Mouse (Mus musculus) urinary bladder, postnatal 14 days (tissue): Measurements from ENCODE around the gene Fndc7.

Experiments used
- DNase-seq: peaks from one replicate; pipeline ENCODE4 v3.0.0; 2021; ENCODE audit warnings: low spot score

Gene Fndc7

DNA sequence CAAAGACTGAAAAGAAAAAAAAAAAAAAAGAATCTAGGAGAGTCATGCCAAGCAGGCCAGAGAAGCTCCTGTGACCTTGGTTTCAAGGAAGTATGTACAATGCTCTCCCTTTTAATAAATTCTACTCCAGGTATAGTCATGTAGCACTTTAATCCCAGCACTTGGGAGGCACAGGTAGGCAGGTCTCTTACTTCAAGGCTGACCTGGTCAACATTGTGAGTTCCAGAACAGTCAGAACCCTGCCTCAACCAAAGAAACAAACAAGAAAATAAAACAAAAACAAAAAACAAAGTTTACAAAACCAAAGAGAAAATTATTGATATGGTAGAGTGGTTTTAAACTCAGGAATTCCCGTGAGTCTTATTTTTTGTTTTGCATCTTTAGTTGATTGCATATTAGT, at the start of gene Fndc7:
Fndc7 (minus strand) TSS at position 101 of the 400 bp plus-strand sequence.
- no peak for DNase-seq

DNA sequence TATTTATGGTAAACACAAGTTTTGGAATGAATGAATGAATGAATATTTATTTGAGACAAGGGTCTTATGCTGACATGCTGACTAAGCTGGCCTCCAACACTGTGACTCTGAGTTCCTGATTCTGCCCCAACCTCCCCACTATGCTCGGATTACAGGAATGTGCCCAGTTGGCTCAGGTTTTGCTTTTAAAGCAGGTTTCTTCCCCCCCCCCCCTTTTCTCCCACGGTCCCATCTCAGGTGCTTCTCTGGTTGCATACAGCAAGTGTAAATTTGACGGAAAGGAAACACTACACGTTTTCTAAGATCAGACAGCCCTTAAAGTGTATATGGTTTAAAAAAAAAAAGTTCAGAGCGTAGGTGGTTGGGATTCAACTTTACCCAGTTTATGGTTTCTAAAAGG, 49.8 kb upstream of the Fndc7 start, which contains the start of gene Henmt1:
Henmt1 (plus strand) TSS at position 301 of the 400 bp plus-strand sequence.
- DNase-seq, result no peak

DNA sequence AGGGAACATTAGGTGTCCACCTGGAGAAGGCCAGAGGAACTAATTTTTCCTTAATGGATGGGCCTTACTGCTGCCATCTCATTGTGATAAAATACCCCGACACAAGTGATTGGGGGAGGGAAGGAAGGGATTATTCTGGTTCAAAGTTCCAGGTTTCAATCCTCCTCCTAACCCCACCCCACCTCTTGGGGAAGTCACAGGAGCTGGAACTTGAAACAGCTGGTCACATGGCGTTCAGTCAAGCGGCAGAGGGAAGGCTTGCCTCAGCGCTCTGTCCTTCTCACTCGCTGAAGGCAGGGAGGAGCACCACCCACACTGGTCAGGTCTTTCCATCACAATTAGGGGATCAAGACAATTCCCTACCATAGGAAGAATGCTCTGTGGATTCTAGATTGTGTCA, 48.9 kb upstream of the Fndc7 start:
- no peak for DNase-seq

DNA sequence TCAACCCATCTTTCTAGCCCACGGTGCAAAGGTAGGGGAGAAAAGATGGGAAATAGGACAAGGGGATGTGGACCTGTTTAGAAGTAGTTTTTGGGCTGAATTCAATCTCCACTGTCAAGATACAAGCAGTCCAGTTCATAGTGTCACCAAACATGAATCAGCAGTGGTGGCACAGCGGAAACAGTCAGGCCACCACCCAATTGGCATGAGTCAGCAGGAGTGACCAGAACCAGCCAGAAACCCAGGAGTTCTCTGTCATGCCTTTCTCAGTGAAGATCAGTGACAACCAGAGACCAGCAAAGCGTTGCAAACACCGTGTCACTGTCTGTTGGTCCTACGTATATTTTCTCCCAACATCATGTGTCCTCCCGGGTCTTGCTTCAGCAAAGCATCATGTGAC, 43.7 kb upstream of the Fndc7 start:
- no peak for DNase-seq

DNA sequence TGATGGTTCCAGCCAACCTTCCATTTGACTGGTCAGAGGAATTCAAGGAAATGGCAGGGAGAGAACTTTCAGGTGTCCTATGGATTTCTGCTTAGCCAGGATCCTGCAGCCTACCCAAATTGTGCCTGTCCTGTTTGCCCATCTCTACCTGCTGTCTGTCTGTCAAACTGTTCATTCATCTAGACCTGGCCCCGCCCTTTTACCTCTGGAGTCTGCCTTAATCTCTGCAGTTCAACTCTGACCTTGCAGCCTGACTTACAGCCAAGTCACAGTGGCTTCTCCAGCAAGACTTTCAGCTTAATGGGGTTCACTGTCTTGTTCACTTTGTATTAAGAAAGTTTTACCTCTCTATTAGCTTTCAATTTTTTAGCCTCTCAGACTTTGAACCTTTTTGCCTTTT, 36.5 kb upstream of the Fndc7 start:
- DNase-seq, result no peak

DNA sequence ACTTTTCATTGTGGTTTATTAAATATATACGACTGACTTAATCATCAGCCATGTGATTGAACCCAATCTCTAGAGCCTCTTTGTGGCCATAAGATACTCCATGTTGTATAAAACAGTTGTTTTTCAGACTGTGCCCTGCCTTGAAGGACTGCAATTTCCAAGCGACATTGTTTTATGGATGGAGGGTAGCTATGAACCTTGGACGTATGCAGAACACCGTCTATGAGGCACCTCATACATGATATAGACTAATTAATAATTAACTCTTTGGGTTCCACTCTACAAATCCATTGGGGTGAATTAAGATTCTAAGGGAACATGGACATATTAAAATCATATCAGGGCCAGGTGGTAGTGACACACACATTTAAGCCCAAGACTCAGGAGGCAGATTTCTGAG, 35.9 kb upstream of the Fndc7 start:
- no peak for DNase-seq

DNA sequence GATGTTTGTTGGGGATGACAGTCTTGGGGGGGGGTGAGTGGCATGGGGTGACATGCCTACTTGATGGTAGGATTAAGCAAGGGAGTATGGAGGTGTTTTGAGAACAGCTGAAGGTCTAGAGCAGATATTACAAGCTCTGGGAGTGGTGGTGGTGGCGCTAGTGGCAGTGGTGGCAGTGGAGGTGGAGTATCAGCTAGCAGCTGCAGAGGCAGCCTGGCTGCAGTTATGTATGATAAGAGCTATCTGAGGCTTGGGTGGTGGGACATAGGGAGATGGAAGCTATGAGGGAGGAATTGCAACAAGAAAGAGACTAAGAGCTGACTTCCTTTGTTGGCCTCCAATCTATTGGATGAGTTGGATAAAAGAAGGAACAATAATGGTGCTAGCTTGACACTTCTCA, 32.0 kb upstream of the Fndc7 start:
- DNase-seq, result no peak

DNA sequence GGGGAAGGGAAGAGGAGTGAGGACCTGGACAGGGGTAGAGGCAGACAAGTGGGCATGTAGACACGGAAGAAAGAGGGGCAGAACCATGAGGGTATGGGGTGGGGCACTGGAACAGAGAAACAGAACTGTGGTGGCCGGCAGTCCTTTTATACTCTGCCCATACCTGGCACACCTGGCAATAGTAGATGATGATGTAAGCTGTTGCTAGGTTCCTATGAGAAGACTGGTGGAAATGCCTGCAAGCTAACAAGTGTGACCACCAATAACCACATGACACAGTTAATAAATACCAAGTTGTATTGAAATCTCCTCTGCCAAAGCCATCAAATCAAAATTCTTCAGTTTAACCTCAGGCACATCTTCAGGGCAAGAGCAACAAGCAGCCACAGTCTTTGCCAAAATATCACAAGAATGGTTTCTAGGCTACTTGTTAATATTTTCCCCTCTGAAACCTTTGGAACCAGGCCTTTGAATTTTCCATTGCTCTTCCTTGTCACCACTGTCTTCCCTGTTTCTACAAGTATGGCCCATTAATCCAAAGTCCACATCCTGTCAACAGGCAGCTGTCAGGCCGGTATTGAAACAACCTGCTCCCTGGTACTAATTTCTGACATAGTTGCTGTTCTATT, 30.7 kb upstream of the Fndc7 start:
- DNase-seq, result no peak

DNA sequence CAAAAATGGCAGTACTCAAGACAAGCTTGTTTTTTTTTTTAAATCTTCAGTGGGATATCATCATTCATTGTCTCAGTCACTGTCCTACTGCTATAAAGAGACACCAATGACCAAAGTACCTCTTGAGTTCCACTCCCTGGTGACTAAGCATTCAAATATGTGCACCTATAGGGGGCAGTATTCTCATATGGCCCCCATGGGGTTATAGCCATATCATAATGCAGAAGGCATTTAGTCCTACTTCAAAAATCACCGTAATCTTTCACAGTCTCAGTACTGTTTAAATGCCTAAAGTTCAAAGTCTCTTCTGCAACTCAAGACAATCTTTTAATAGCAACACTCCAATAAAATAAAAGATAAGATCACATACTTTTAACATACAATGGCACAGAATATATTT, 29.0 kb upstream of the Fndc7 start:
- DNase-seq, result no peak

DNA sequence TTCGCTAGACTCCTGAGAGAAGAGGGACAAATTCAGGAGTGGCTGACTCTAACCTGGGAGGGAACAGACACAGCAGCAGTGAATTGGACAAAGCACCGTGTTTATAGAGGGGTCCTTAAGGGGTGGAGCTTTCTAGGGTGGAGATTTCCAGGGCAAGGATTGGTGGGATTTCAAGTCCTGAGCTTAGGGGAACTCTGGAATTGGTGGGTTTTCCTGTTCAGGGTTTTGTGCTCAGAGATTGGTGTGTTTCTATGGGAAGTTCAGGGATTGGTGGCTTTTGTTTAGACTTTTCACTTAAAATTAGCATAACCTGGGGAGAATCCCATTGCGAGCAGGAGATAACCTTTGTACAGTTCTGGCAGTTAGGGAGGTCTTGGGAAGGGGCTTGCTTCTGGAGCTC, 28.2 kb upstream of the Fndc7 start:
- DNase-seq, result no peak

DNA sequence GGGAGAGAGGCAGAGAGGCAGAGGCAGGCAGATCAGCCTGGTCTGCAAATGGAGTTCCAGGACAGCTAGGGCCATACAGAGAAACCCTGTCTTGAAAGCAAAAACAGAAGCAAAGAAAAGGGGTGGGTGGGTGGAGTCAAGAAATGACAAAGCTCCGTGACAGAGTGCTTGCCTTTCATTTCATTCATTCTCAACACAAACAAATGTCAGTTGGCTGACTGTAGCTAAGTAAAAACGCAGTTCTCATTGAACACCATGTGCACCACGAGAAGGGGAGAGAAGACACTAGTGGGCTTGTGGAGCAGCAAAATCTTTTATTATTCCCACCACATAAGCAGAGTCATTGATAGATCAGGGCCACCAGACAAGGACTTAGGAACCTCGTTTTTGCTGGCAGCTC, 27.0 kb upstream of the Fndc7 start:
- DNase-seq, result no peak

DNA sequence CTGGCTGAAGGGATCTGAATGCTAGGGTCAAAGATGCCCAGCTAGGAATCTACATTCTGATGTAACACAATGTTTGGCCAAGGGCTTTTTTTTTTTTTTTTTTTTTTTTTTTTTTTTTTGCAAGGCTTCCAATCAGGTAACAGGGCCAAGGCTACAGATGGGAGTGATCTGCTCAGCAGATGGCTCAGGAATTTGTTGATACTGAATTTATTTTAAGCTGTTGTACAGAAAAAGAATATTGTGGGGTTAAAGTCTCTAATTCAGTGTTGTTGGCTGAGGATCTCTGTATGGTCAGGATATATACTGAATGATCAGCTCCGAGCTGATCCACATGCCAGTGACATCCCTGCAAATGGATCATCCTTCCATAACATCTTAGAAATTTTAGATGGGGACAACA, 26.2 kb upstream of the Fndc7 start:
- DNase-seq, result no peak

DNA sequence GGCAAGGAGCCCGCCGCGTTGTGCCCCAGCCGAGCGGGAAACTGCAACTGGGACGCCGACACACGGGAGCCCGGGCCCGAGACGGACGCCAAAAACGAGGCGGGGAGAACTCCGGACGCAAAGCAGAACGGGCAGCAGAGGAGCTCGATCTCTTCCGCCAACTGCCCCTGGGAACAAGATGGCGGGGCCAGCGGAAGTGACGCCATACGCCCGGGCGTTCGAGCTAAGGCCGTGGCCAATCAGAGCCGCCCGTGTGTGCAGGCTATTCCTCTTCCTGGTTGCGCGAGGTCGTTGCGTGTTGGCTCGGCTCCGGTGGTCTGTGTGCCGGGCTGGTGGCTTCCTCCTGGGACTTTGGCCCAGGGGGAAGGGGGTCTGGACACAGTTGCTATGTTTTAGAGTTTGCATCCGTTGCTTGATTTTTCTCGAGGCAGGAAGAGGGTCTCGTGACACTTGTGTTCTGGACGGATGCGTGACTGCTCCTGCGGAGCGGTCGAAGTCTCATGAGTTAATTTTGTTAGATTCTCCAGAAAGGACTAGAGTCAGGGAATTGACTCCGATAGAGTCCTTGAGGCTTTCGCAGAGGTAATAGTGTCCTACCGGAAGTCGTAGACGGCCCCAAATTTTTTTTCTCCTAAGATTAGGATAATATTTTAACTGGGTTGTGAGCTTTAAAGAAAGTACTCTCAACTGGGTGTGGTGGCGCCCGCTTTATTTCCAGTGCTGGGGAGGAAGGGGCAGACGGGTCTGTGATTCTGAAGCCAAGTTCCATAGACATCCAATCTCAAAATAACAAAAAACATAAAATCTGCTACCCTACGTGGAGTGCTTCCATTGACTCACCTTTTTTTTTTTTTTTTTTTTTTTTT, 22.0 kb upstream of the Fndc7 start, which contains the start of gene Prpf38b:
Prpf38b (minus strand) TSS at position 180 of the 866 bp plus-strand sequence.
- peak; percentile 96 for DNase-seq

DNA sequence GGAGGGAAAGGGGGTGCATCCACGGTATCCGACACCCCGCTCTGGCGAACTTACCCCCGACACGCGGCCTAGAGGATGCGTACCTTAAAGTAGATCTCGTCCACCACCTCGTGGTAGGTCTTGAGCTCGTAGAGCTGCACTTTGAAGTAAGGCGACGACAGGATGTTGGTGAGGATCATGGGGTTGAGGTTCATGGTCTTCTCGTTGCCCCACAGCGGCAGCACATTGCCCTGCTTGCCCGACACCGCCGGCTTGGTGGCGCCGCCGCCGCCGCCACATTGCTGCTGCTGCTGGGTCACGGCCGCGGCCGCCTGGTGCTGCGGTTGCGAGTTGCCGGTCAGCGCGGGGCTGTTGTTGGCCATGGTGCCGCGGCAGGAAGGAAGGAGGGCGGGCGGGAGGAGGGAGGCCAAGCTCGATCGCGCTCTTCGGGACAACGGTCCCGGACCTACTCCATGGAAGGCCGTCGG, 21.3 kb upstream of the Fndc7 start:
- peak; percentile 65 for DNase-seq

DNA sequence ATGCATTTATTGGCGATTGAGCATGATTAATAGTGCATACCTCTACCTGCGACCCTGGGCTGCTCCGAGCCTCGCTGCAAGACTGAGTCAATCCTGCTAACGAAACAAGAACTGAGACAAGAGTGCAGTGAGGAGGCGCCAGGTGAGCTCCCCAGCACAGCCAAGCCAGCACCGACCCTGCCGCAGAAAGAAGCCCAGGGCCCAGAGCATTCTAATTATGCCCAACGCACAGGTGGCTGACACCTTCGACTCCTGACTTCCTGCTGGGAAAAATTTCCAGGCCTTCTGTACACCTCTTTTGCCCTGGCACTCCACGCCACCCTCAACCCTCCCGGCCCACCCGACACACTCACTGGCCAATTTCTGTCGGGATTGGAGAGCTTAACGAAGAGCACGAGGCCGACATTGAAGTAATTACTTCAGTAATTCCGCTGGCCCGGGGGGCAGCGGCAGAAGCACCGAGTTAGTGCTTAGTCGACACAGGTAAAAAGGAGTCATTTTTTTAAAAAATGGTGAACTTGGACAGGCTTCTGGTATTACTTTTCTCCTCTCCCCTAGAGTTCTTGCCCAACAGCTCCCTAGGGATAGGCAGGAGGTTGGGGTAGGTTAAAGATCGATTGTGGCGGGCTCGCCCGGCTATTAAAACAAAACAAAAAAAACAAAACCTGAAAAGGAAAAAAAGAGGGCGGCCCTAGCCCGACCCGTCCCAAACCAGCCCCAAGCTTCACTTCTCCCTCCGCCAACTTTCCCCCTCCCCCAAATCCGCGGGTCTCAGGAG, 20.7 kb upstream of the Fndc7 start:
- no peak for DNase-seq

DNA sequence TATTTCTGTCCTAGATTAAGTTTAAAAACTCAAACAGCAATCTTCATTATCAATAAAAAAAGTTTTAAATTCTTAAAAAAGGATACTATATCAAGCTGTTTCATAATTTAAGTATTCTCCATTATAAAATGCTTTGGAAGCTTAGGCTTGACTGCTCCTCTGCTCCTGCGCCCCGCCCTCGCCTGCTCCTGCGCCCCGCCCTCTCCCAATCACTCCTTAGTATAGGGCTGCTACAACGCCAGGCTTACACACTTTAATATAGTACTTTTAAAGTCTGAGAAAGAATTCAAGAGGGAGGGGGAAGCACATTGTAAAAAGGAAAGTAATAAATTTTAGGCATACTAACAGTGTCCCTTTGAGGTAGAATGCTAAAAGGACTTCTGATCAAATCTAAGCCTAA, 13.1 kb upstream of the Fndc7 start:
- no peak for DNase-seq

DNA sequence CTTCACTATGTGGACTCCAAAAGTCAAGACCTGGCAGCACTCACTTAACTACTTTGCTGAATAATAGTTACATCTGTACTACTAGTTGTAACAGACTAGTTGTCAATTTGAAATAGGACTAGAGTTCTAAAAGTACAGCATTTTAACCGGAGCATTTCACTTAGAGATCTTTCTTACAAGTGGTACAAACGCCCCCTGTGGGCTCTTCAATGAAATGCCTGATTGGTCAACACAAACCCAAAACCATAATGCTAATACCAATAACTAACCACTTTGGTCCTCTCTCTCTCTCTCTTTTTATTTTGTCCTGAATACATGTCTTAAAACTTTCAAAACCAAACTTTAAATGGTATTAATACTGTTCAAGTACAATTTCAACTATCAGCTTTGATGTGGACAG, 12.2 kb upstream of the Fndc7 start:
- no peak for DNase-seq

DNA sequence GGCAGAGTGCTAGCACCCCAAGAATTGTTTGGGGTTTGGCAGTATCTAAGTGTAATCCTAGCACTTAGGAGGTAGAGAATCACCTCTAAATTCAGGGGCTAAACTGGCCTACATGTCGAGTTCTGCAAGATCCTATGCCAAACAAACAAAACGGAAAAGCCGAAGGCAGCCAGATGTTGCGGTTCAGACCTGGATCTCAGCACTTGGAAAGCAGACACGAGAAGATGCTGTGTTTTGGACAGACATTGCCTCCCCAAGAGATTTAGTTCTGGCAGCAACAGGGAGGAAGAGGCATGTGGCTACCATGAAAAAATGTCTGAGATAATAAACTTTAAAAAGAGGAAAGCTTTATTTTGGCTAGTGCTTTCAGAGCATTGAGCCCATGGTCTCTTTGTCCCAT, 10.9 kb upstream of the Fndc7 start:
- no peak for DNase-seq

DNA sequence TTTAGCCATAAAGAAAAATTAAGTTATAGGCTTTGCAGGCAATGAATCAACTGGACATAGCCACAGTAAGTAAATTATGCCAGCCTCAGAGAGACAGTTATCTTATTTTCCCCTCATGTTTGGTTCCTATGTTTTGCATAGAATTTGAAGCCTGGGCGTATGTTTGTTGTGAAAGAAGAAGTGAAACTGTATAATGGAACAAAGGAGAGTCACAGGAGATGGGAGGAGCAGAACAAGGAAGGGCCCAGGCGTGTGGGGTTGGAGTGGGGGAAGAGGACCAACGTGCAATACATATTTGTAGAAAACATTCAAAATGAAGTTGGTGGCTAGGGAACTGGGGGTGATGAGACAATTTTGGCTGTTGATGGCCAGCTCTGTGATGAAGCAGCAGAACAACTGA, 10.3 kb upstream of the Fndc7 start:
- no peak for DNase-seq

DNA sequence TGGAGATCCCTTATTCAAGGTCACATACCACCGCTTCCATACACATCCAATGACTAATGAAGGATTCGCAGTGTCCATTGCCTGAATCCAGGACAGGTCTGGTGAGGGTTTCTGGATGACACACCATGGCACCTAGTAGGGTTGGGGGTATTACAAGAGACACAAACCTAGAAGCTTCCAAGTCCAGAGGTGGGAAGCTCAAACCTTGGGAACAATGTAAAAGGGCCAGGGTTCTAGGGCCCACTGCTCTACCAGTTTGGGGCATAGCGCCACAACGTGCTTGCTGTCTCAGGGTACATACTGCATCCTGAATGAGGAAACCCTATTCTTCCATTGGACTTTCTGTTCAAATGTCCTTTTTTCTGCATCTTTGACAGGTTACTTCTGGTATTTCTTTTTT, 8.8 kb upstream of the Fndc7 start:
- no peak for DNase-seq

DNA sequence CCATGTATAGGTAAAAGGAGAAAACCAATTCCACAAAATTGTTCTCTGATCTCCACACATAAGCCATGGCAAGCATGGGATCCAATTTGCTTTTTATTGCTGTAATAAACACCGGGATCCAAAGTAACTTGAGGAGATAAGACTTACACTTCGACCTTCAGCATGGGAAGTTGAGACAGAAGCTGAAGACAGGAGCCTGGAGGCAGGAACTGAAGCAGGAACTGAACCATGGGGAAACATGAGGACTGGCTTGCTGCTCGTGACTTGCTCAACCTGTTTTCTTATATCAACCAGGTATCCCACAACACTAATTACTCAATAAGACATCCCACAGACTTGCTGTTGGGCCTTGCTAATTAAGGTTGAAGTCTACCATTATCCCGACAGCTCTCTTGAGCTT, 3.1 kb upstream of the Fndc7 start:
- DNase-seq, result no peak

DNA sequence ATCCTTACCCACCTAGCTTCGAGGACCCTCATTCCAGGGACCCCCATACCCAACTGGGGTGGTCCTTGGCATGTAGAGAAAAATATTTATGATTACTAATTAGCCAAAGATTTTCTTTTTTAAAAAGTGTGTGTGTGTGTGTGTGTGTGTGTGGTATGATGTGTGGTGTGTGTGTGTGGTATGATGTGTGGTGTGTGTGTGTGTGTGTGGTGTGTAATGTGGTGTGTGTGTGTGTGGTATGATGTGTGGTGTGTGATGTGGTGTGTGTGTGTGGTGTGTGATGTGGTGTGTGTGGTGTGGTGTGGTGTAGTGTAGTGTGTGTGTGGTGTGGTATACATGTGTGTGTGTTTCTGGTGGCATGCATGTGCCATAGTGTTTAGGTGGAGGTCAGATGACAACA, 2.3 kb upstream of the Fndc7 start:
- DNase-seq, result no peak

DNA sequence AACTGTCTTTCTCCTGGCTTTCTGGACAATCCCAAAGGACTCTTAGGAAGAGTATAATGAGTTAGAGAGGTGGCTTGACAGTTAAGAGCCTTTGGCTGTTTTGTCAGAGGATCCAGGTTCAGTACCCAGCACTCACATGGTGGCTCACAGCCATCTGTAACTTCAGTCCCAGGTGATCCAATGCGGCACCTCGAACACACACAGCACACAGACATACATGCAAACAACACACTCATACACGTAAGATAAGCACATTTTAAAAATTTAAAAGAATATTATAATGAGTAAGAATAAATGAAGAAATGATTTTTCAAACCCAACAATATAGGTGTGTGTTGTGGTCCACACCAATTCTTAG, 2.2 kb downstream of the Fndc7 start:
- DNase-seq, result no peak
